Mouse (Mus musculus) erythroblast, embryonic 14.5 days (primary cell): ENCODE data around the gene Ddx20.

ENCODE experiments used
- GATA1 ChIP-seq: IDR thresholded peaks from 2 replicates; pipeline ENCODE4 v1.6.1; 2012; ENCODE audit warnings: low read length, inconsistent platforms, mixed read lengths
- TAL1 ChIP-seq: IDR thresholded peaks from 3 replicates; pipeline ENCODE4 v1.6.1; 2012; ENCODE audit warnings: low read length, inconsistent platforms, mixed read lengths

- TF ChIP-seq GATA1 = no peak
- TF ChIP-seq TAL1 = no peak
These were observed 16.9 kb upstream of the Ddx20 start, which contains the start of gene Inka2 for GRCm38 (mm10) chr3:105704031-105705008.
